Mouse (Mus musculus): ENCODE results near the gene P2ry2.
A peak's percentile ranks its signal among the peaks of the same experiment; 100 is the strongest.

Gene P2ry2

DNA sequence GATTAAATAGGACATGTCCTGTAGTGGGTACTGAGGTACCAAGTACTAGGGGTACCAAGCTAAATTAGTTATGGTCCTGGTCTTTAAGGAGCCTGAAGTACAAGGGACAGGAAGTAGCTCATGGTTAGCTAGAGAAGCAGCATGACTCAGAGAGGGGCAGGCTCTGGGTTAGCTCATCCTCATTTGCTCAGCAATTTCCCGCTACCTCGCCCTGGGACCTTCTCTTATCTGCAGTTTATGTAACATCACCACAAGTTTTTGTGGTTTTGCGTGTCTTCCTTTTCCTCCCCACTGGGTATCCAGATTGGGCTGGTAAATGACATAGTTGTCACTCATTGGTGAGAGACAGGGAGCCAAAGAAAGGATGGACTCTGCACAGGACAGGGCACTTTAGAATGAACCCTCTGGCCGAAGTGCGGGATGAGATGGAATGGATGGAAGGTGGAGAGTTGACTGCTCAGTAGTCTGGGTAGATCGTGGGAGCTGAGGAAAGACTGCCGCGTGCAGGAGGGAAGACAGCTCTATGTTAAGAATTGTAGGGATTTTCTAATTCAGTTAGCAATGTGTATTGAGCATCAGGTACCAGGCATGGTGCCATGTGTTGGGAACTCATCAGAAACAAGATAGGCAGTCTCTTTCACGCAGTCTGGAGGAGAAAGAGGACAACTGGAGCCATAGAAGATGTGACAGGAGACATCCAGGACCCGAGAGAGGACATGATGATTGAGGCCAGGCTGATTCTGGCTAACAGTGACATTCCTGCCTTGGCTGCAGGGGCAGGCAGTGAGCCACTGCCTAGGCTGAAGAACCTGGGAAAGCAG is 15.2 kb upstream of the P2ry2 start:
- DNase-seq (ENCODE audit: inconsistent age in 2 of 2, low spot score in 1 of 2), result peak in 1 of 2 experiments; percentile 53

DNA sequence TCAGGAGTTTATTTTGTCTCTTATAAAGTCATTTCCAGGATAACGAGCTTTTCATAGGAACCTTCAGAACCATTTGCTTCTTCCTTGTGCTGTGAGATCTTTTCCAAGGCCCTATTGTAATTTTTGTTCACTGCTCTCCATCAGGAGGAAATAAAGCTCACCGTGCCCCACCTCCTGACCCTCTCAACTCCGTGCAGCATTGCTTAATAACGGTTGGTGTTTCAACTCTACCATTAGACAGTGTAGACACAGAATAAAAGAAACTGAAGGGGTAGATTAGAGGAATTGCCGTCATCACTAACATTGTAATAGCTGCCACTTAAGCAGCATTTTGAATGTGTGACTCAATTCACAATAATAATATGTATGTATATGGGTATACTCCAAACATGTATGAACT is 14.2 kb upstream of the P2ry2 start:
- DNase-seq (ENCODE audit: inconsistent age in 2 of 2, low spot score in 1 of 2), result no peak

DNA sequence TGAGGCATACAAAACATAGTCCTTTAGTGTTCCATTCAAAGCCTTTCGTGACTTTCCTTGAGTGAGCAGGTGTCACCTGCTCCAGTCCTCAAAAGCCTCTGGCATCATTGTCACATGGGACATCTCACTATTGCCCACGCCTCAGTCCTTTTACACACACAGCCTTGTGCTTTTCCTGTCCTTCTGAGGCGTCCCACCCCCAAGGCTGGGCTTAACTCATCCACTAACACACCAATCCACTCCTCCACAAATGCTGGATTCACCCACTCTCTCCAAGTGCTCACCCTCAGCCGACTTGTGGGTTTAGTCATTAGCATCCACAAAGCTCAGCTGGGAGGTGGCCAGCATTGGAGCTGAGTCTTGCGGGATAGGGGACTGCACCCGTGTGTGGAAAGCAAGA is 4.8 kb upstream of the P2ry2 start:
- DNase-seq (ENCODE audit: inconsistent age in 2 of 2, low spot score in 1 of 2), result no peak

DNA sequence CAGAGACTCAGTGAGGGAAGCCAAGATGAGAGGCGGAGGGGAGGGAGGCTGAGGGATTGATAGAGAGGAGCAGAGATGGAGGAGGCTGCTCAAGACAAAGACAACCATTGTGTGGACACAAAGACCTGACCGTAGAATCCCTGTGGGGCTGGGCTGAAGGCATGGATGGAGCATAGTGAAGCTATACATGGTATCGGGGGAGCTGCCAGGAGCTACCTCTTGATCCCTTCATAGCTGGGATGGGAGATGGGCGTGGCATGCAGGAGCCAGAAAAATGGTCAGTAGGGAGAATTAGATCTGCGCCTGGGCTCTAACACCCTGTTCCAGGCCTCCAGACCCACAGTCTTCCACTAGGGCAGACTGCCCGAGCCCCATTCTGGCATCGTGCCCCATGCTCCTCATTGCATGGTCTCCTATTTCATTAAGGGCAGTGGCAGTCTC is 4.4 kb upstream of the P2ry2 start:
- no peak for DNase-seq (ENCODE audit: inconsistent age in 2 of 2, low spot score in 1 of 2)

DNA sequence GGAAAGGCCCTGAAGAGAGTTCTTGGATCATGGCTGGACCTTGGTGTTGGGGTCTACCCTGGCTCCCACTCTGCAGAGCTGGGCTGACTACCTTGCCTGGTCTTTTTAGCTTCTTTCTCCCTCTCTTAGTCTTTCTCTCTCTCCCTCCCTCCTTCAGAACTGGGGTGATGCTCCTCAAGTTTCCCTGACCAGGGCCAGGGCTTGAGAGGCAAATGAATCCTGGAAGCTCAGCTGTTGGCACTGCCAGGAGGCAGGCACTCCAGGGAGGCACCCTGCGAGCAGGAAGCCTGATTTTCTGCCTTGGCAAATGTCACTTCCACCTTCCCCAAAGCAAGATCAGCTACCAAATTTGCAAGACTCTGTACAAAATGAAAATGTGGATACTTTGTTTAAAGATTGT is 2.3 kb upstream of the P2ry2 start:
- DNase-seq (ENCODE audit: inconsistent age in 2 of 2, low spot score in 1 of 2), result no peak

DNA sequence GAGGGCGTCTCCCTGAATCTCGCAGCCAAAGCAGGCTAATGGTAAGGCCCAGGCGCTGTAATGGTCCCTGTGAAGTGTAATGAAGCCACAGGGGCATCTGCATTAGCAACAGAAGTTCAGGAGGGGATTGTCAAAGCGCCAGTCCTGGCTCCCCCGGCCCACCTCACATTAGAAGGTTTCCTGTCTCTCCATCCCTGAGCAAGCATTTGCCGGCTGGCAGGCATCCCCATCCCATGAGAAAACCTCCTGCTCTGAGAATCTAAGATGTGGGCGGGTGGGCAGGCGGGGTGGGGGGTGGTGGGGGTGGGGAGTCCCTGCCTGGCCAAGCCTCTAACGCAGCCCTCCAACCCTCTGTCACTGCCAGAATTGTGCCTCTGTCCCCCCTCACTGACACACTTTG is 1.4 kb upstream of the P2ry2 start:
- DNase-seq (ENCODE audit: inconsistent age in 2 of 2, low spot score in 1 of 2), result no peak

DNA sequence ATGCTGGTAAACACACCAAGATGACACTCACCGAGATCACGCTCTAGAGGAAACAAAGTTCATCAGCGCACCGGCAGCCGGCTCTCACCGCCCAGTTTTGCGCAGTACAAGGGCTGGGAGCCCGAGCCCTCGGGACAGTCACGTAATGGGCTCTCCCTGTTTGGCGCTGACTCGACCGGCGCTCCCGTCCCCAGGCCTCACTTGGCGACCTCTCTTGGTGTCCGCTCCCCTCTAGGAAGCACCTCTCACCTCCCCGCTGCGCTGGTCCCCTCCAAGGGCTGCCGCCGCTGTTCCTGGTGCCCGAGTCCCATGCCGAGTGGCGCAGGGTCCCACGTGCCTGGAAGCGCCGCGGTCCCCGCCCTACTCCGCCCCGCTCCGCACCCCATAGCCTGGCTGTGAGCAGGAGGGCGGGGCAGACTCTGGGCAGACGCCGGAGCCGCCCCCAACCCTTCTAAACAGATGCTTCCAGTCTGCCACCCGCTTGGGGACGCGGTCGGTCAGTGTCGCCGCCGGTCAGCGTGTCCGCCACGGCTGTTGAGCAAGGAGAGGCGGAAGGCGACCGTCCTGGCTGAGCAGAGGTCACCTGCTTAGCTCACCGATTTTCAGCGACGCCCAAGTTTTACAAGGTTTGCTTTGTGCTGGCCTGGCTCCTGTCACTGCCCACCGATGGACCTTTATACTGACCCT is 842 bp downstream of the P2ry2 start:
- DNase-seq (ENCODE audit: inconsistent age in 2 of 2, low spot score in 1 of 2), result peak; percentile 76 to 89

DNA sequence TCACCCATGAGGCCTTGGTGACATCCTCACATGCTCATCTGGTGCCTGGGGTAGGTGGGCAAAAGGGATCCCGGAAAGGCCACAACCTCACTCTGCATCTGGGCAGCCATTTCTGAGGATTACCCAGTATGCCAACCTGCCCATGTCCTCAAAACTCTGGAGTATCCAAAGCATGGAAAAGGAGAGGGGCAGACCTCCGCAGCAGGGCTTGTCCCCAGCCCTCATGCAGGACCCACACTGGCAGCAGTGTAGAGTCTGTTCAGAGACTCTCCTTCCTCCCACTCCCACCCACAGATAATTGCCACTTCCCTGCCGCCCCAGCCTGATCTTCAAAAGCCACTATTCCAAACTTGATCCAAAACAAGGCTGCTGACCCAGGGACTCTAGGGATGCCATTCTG is 1.9 kb downstream of the P2ry2 start:
- DNase-seq (ENCODE audit: inconsistent age in 2 of 2, low spot score in 1 of 2), result no peak

DNA sequence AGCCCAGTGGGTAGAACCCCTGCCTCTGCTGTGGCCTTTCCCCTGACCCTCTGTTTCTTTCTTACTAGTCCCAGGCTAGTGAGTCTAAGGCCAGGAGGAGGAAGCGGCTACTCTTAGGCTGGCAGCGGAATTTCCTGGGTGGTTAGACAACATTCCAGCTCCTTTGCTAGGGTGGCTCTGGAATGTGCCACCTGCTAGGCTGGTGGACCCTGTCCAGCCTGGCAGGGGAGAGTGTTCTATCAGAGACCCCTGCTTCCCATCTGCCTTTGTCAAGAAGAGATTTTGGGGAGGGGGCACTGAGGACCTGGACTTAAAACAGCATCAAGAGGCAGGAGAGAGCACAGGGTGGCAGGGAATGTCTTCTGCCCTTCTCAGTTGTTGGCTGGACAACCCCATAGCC is 6.5 kb downstream of the P2ry2 start:
- no peak for DNase-seq (ENCODE audit: inconsistent age in 2 of 2, low spot score in 1 of 2)

DNA sequence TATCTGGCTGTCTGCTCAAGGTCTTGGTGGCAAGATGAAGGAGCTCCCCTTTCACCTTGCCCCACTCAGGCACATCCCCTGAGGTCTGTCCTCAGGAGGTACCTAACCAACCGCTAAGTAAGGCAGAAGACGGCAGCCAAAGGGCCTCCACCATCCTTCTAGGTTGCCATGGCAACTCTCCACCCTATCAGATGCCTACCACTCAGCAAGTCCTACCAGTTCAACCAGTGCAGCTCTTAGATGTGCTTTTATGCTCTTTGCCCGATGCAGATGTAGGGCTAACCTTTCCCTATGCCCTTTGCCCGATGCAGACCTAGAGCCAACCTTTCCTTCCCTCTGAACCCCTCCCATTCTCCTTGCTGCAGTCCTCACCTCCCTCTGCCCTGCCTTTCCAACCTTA is 7.5 kb downstream of the P2ry2 start:
- DNase-seq (ENCODE audit: inconsistent age in 2 of 2, low spot score in 1 of 2), result no peak

DNA sequence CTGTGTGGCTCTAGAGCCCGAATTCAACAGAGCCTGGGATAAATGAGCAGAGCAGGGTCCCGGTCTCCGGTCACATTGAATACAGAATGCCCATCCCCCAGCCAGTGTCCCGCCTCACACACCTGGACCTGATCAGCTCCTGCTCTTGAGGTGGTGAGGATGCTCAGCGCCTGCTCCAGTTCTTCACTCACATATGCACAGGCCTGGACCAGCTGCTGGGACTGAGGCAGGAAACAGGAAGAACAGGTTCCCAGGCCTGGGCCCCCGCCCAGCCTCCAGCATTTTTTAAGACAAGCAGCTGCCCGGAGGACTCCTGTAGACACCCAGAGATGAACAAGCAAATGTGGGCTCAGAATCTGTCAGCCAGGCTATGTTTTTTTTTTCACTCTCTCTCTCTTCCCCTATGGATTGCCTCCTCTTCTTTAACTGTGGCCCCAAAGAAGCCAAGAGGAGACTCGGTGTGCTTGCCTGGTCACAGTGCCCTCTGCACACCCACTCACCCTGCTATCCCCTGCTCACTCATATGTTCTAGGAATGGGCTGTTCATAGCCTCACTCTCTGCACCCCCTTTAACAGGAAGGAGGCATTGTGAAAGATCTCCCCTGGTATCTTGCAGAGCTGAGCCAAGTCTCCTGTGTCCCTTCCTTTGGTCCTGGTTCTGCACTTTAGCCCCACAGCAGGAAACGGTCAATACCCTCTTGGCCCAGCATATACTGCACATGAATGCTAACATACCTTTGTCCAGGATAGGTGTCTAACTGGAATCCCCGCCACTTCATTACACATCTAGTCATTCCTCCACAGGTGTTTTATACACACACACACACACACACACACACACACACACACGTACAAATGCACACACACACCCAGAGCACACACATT is 9.0 kb downstream of the P2ry2 start:
- DNase-seq (ENCODE audit: inconsistent age in 2 of 2, low spot score in 1 of 2), result no peak

DNA sequence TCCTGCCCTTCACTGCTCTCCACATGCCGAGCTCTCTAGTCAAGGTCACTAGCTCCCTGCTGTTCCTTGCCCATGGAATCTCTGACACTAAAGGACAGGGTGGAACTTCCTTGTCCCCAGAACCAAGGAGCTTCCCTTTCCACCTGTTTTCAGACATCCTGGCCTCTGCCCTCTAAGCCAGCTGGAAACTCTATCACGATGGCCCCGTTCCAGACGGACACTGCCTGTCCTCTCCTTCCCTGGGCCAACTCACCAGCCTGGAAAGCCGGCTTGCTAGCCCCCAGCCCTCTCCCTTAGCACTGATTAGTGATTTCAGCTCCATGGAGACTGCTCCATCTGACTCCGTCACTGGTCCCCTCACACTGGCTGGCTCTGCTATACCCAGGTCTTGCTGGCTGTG is 10.4 kb downstream of the P2ry2 start:
- DNase-seq (ENCODE audit: inconsistent age in 2 of 2, low spot score in 1 of 2), result no peak

DNA sequence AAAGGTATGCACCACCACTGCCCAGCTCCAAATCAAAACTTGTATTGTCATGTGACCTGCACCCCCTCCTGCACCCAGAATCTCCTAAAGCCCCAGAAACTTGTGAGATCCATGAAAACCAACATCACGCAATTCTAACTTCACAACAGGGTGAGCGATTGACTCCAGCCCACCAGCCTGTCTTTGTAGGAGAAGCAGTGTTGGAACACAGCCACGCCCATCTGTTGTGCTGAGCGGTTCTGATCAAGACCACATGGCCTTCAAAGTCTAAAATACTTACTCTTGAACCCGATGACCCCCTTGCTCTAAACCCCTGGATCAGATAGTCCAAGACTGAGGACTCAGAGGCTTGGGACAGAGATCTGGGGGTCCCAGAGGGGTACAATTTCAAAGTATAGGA is 13.0 kb downstream of the P2ry2 start:
- no peak for DNase-seq (ENCODE audit: inconsistent age in 2 of 2, low spot score in 1 of 2)

DNA sequence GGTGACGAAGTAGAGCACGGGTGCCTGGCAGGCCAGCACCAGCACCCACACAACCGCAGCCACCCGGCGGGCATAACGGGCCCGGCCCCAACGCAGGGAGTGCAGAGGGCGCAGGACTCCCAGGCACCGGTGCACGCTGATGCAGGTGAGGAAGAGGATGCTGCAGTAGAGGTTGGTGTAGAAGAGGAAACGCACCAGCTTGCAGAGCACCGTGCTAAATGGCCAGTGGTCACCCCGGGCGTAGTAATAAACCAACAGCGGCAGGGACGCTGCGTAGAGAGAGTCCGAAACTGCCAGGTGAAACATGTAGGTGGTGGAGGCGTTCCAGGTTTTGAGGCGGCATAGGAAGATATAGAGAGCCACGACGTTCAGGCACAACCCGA is 14.1 kb downstream of the P2ry2 start:
- DNase-seq (ENCODE audit: inconsistent age in 2 of 2, low spot score in 1 of 2), result no peak

DNA sequence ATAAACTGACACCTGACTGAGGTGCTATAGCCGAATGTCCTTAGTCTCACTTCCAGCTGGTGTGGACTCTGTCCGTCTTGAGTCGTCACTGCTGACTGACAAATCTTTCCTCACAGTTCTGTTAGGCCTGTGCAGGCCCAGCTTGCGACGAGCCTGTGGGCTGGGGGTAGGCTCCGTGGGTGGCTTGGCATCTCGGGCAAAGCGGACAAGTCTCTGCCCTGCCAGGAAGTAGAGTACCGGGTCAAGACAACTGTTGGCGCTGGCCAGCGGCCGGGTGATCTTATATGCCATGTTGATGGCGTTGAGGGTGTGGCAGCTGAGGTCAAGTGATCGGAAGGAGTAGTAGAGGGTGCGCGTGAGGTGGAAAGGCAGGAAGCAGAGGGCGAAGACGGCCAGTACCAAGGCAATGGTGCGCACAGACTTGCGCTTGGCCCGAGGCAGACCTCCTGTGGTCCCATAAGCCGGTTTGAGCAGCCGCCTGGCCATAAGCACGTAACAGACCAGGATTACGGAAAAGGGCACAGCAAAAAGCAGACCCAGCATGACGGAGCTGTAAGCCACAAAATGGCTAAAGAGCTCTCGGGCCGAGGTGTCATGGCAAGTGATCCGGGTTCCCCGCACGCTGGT is 14.6 kb downstream of the P2ry2 start:
- DNase-seq (ENCODE audit: inconsistent age in 2 of 2, low spot score in 1 of 2), result no peak

DNA sequence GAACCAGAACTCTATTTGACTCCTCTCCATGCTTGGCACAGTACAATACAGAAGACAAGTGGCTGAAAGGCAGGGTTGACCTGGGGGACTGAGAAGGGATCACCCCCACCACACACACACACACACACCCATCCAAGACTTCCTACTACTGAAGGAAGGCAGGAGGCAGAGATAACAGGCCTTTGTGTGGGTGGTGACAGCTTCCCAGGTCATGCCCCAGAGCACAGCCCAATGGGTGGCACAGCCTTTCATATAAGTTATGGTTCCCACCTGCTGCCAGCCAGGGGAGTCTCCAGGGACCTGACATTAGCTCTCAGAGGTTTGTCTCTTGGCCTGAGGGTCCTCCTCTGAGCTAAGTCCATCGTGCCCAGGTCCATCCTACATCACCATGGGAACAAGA is 15.5 kb downstream of the P2ry2 start:
- no peak for DNase-seq (ENCODE audit: inconsistent age in 2 of 2, low spot score in 1 of 2)

DNA sequence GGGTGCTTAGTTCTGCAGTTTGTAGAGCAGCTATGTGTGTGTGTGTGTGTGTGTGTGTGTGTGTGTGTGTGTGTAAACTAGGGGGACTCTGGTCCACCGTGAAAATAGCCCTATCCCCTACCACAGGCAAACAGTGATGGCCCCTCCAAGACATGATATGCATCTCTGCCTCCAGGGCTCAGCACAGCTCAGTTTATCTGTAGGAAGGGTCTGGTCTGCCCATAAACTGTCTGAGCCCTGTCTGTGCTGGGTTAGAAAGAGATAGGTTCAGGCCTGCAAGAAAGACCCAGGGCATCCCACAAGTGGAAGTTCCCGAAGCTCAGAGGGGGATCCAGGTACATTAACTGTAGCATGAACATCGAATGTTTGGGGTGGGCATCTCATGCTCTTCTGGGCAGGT is 16.7 kb downstream of the P2ry2 start:
- no peak for DNase-seq (ENCODE audit: inconsistent age in 2 of 2, low spot score in 1 of 2)

DNA sequence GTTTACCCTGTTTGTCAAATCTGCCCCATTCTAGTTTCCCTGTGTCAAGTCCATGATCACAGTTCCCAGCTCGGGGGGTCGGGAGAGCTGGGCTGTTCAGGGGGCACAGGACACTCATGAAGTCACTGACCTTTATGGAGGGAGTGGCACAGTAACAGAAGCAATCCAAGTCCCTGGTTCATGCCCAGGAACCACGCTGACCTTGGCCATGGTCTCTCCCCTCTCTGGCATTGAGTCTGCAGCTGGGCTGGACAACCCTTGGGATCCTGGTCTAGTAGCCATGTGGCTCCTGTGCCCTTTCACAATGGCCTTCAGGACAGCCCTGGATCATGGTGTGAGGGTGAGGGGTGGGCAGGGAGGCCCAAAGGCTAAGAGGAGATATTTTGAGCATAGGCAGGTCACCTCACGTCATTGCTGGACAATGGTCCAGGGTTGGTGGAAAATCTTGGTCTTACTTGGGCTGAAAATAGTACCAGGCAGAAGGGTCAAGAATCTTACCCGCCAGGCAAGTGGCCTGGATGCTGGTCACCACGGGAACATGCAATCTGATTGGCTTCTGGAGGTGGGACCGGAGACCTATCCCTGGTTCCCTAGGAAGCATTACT is 17.3 kb downstream of the P2ry2 start:
- peak; percentile 55 to 76 for DNase-seq (ENCODE audit: inconsistent age in 2 of 2, low spot score in 1 of 2)

DNA sequence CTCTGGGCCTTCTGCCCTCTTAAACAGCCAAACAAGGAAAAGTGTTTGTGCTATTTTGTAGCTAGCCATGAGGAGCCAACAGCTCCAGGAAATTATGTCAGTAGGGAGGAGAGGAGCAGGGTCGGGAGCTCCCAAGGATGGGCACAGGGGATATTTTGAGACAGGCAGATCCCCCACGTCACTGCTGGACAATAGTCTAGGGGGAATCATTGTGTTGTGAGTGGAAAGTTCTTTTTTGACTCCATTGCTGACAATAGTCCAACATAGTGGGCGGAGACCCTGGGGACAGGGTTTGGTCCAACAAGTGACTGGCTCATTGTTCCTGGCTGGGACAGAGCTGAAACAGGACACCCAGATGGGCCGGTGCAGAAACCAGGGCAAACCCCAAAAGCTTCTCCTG is 19.5 kb downstream of the P2ry2 start:
- DNase-seq (ENCODE audit: inconsistent age in 2 of 2, low spot score in 1 of 2), result peak in 1 of 2 experiments; percentile 53

DNA sequence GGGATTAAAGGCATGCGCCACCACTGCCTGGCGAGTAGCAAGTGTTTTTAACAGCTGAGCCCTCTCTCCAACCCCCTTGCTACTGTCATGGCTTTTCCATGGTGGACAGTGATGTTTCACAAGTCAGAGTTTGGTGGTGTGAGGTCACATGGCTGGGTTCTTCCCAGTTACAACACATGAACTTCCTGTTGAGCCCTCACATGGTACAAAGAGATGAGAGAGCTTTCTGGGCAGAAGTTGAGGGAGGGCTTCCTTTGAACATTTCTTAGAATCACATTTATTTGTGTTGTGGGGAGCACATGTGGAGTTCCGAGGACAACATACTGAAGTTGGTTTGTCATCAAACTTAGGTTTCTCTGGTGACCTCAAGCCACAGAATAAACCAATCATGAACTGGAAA is 20.7 kb downstream of the P2ry2 start:
- no peak for DNase-seq (ENCODE audit: inconsistent age in 2 of 2, low spot score in 1 of 2)
